In genomic region chr2:135101292-135101691, GRCm38 (mm10) we compare ENCODE assay signal across 18 mouse cellular contexts.
A peak's percentile ranks its signal among the peaks of the same experiment; 100 is the strongest.
DNase-seq lines count a peak whose midpoint lies in the region; ATAC-seq lines count a peak whose summit lies in the region.
"Had no signal": no experiment of that assay in that cellular context is flagged by ENCODE, and none has a peak within 500 bp of the region (broad histone marks: within the 10 kb centered on the region; RNA-seq: fewer than 3 reads in every experiment).

No protein-coding gene starts in this region.

- no peaks in the 10 kb centered on the region for H3K36me3 ChIP-seq in midbrain, embryonic 13.5 days
- no peaks in the 10 kb centered on the region for H3K36me3 ChIP-seq in midbrain, embryonic 15.5 days (replicated peaks)
- H3K36me3 ChIP-seq: embryonic facial prominence, embryonic 15.5 days; heart, embryonic 15.5 days; limb, embryonic 13.5 days had no signal

- H3K27ac ChIP-seq in midbrain, embryonic 13.5 days = no peak overlapping the region
- H3K27ac ChIP-seq in midbrain, embryonic 15.5 days = no peak overlapping the region
- H3K27ac ChIP-seq: embryonic facial prominence, embryonic 15.5 days; heart, embryonic 15.5 days; limb, embryonic 13.5 days; liver, embryonic 14.5 days had no signal

- DNase-seq in embryo, embryonic 11 days = peak; percentile 18
- DNase-seq in embryo, embryonic 10.5 days (ENCODE audit: low spot score) = no peak
- peak; percentile 20 for DNase-seq in neural tube, embryonic 10.5 days (ENCODE audit: extremely low spot score, low spot score)
- no peak for DNase-seq in layer of hippocampus, postnatal 10 days (ENCODE audit: low spot score in 2 of 2)
- no peak for DNase-seq in layer of hippocampus, postnatal 14 days (ENCODE audit: low spot score in 2 of 2)
- DNase-seq in heart, postnatal 4 days = no peak
- DNase-seq: cerebellum, postnatal 14 days; heart, adult 18-20 months; kidney, adult 18-20 months; kidney, postnatal 25 days; thymus, postnatal 36 days had no signal

- no peak overlapping the region for H3K9ac ChIP-seq in midbrain, embryonic 13.5 days (replicated peaks)
- no peak overlapping the region for H3K9ac ChIP-seq in midbrain, embryonic 15.5 days
- H3K9ac ChIP-seq: embryonic facial prominence, embryonic 15.5 days; heart, embryonic 15.5 days; limb, embryonic 13.5 days; liver, embryonic 14.5 days had no signal

- H3K27me3 ChIP-seq in midbrain, embryonic 13.5 days = no peaks in the 10 kb centered on the region
- no peaks in the 10 kb centered on the region for H3K27me3 ChIP-seq in midbrain, embryonic 15.5 days (replicated peaks)
- H3K27me3 ChIP-seq: embryonic facial prominence, embryonic 15.5 days; heart, embryonic 15.5 days; limb, embryonic 13.5 days had no signal

- no peak overlapping the region for H3K4me2 ChIP-seq in midbrain, embryonic 13.5 days (replicated peaks)
- H3K4me2 ChIP-seq in midbrain, embryonic 15.5 days = no peak overlapping the region
- H3K4me2 ChIP-seq: embryonic facial prominence, embryonic 15.5 days; heart, embryonic 15.5 days; limb, embryonic 13.5 days had no signal

- WGBS in midbrain, embryonic 13.5 days = 37% methylated on average over 4 of the region's 4 CpGs
- WGBS in midbrain, embryonic 15.5 days = 30% methylated on average over 4 of the region's 4 CpGs

- H3K4me1 ChIP-seq in midbrain, embryonic 13.5 days (replicated peaks) = peaks cover 3% of the 10 kb centered on the region; the same call in 1 of the 2 replicates
- H3K4me1 ChIP-seq in midbrain, embryonic 15.5 days = no peaks in the 10 kb centered on the region
- H3K4me1 ChIP-seq: embryonic facial prominence, embryonic 15.5 days; heart, embryonic 15.5 days; limb, embryonic 13.5 days had no signal

- peak; percentile 83 for ATAC-seq in midbrain, embryonic 13.5 days
- ATAC-seq in midbrain, embryonic 15.5 days (replicated peaks) = no peak

- H3K9me3 ChIP-seq in midbrain, embryonic 13.5 days = no peaks in the 10 kb centered on the region
- H3K9me3 ChIP-seq in midbrain, embryonic 15.5 days = no peaks in the 10 kb centered on the region
- H3K9me3 ChIP-seq: embryonic facial prominence, embryonic 15.5 days; heart, embryonic 15.5 days; limb, embryonic 13.5 days had no signal

- no peak overlapping the region for H3K4me3 ChIP-seq in midbrain, embryonic 13.5 days (replicated peaks)
- H3K4me3 ChIP-seq in midbrain, embryonic 15.5 days = no peak overlapping the region
- H3K4me3 ChIP-seq: embryonic facial prominence, embryonic 15.5 days; heart, embryonic 15.5 days; limb, embryonic 13.5 days; myocyte had no signal

Comparison
In these comparisons a context has a peak if more than half of its experiments do, and no peak if none do; other contexts are left out.
1. DNase-seq: peak in embryo, embryonic 11 days (single experiment) and neural tube, embryonic 10.5 days (single experiment); none in embryo, embryonic 10.5 days (single experiment), layer of hippocampus, postnatal 10 days (0 of 2), layer of hippocampus, postnatal 14 days (0 of 2) and heart, postnatal 4 days (single experiment).